Mouse (Mus musculus): Measurements from ENCODE around the gene Ncaph2. TPM values are rescaled to one million over a fixed set of nuclear protein-coding genes. Genes with fewer than 3 reads are reported as not detected.

The Ncaph2 gene
- polyA plus RNA-seq, 1 experiment, result 185 TPM

GRCm38 (mm10) chr15:89350447-89350846 is 5.1 kb upstream of the Ncaph2 start:
- TF ChIP-seq MAX (IDR thresholded peaks at IDR 0.05) (no peak), MYOG (IDR thresholded peaks at IDR 0.05; ENCODE audit: control insufficient read depth, extremely low read depth, insufficient read length) (no peak), CTCF (IDR thresholded peaks at IDR 0.05; ENCODE audit: control insufficient read depth, insufficient read depth, insufficient read length) (no peak), USF1 (IDR thresholded peaks at IDR 0.05; ENCODE audit: low read depth) (no peak), CEBPB (IDR thresholded peaks at IDR 0.05; ENCODE audit: low read depth) (no peak), FOSL1 (IDR thresholded peaks at IDR 0.05; ENCODE audit: insufficient read depth, low read length, poor library complexity, severe bottlenecking) (no peak), MYOD1 (IDR thresholded peaks at IDR 0.05; ENCODE audit: control insufficient read depth, insufficient read length, low read depth) (no peak)
- Histone ChIP-seq H3ac (ENCODE audit: control insufficient read depth, insufficient read length, low read depth) (no peak overlapping the region), H3K36me3 (ENCODE audit: control insufficient read depth, insufficient read depth) (peaks cover 52% of the 10 kb centered on the region), H3K79me2 (ENCODE audit: control insufficient read depth, insufficient read depth) (peaks cover 30% of the 10 kb centered on the region), H3K4me3 (ENCODE audit: insufficient read depth, poor library complexity, severe bottlenecking) (no peak overlapping the region), H3K79me3 (ENCODE audit: low read depth) (peaks cover 15% of the 10 kb centered on the region), H3K27me3 (ENCODE audit: control insufficient read depth, insufficient read depth, insufficient read length) (no peaks in the 10 kb centered on the region)

DNA sequence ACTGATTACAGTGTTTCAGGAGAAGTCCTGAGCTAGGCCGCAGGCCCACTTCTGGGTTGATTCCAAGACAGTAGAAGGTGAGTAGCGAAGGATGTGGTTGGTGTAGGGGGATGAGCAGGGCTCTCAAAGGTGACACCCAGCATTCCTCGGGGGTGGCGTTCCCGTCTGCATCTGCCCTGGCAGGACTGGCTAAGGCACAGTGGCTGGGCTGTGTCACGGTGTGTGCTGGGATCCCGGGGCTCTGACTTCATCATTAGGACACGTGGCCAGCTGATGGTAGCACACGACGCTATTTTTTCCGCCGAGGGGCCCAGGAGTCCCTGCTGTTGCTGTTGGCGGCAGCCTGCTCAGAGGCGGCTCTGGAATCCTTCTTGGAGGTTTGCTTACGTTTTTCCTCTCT is 4.2 kb upstream of the Ncaph2 start:
- Histone ChIP-seq H3K79me3 (ENCODE audit: low read depth) (peaks cover 19% of the 10 kb centered on the region), H3ac (ENCODE audit: control insufficient read depth, insufficient read length, low read depth) (no peak overlapping the region), H3K79me2 (ENCODE audit: control insufficient read depth, insufficient read depth) (peaks cover 38% of the 10 kb centered on the region), H3K36me3 (ENCODE audit: control insufficient read depth, insufficient read depth) (peaks cover 52% of the 10 kb centered on the region), H3K4me3 (ENCODE audit: insufficient read depth, poor library complexity, severe bottlenecking) (no peak overlapping the region), H3K27me3 (ENCODE audit: control insufficient read depth, insufficient read depth, insufficient read length) (no peaks in the 10 kb centered on the region)
- no peak for TF ChIP-seq MYOD1 (IDR thresholded peaks at IDR 0.05; ENCODE audit: control insufficient read depth, insufficient read length, low read depth)
- TF ChIP-seq FOSL1 (IDR thresholded peaks at IDR 0.05; ENCODE audit: insufficient read depth, low read length, poor library complexity, severe bottlenecking), result no peak
- no peak for TF ChIP-seq USF1 (IDR thresholded peaks at IDR 0.05; ENCODE audit: low read depth)
- TF ChIP-seq MYOG (IDR thresholded peaks at IDR 0.05; ENCODE audit: control insufficient read depth, extremely low read depth, insufficient read length), result no peak
- no peak for TF ChIP-seq CEBPB (IDR thresholded peaks at IDR 0.05; ENCODE audit: low read depth)
- no peak for TF ChIP-seq CTCF (IDR thresholded peaks at IDR 0.05; ENCODE audit: control insufficient read depth, insufficient read depth, insufficient read length)
- TF ChIP-seq MAX (IDR thresholded peaks at IDR 0.05), result no peak

GRCm38 (mm10) chr15:89352054-89352453 is 3.5 kb upstream of the Ncaph2 start:
- Histone ChIP-seq H3K4me3 (ENCODE audit: insufficient read depth, poor library complexity, severe bottlenecking) (no peak overlapping the region), H3K79me2 (ENCODE audit: control insufficient read depth, insufficient read depth) (peaks cover 46% of the 10 kb centered on the region), H3K79me3 (ENCODE audit: low read depth) (peaks cover 24% of the 10 kb centered on the region), H3ac (ENCODE audit: control insufficient read depth, insufficient read length, low read depth) (no peak overlapping the region), H3K27me3 (ENCODE audit: control insufficient read depth, insufficient read depth, insufficient read length) (no peaks in the 10 kb centered on the region), H3K36me3 (ENCODE audit: control insufficient read depth, insufficient read depth) (peaks cover 52% of the 10 kb centered on the region)
- TF ChIP-seq USF1 (IDR thresholded peaks at IDR 0.05; ENCODE audit: low read depth) (no peak), MYOD1 (IDR thresholded peaks at IDR 0.05; ENCODE audit: control insufficient read depth, insufficient read length, low read depth) (no peak), MAX (IDR thresholded peaks at IDR 0.05) (no peak), CTCF (IDR thresholded peaks at IDR 0.05; ENCODE audit: control insufficient read depth, insufficient read depth, insufficient read length) (no peak), CEBPB (IDR thresholded peaks at IDR 0.05; ENCODE audit: low read depth) (no peak), MYOG (IDR thresholded peaks at IDR 0.05; ENCODE audit: control insufficient read depth, extremely low read depth, insufficient read length) (no peak), FOSL1 (IDR thresholded peaks at IDR 0.05; ENCODE audit: insufficient read depth, low read length, poor library complexity, severe bottlenecking) (no peak)

DNA sequence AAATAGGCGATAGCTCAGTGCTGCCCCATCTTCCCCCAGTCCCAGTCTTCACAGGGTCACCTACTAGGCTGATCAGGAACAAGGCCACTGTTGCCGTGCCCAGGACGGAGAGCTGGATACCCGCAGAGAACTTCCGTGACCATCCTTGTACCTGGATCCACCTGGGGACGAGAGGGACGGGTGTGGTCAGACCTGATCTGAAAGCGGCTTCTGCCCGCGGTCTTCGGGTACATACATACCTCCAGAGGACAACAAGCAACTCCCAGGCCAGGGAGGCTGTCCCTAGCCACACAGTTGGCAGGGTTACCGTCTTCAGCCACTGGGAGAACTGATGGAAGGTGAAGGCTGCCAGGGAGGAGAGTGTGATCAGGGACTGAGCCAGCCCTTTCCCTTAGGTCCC is 2.7 kb upstream of the Ncaph2 start:
- no peak overlapping the region for H3ac ChIP-seq (ENCODE audit: control insufficient read depth, insufficient read length, low read depth)
- no peaks in the 10 kb centered on the region for H3K27me3 ChIP-seq (ENCODE audit: control insufficient read depth, insufficient read depth, insufficient read length)
- TF ChIP-seq MAX (IDR thresholded peaks at IDR 0.05), result no peak
- no peak for TF ChIP-seq USF1 (IDR thresholded peaks at IDR 0.05; ENCODE audit: low read depth)
- TF ChIP-seq CTCF (IDR thresholded peaks at IDR 0.05; ENCODE audit: control insufficient read depth, insufficient read depth, insufficient read length), result no peak
- no peak for TF ChIP-seq FOSL1 (IDR thresholded peaks at IDR 0.05; ENCODE audit: insufficient read depth, low read length, poor library complexity, severe bottlenecking)
- no peak for TF ChIP-seq MYOD1 (IDR thresholded peaks at IDR 0.05; ENCODE audit: control insufficient read depth, insufficient read length, low read depth)
- no peak for TF ChIP-seq CEBPB (IDR thresholded peaks at IDR 0.05; ENCODE audit: low read depth)
- no peak for TF ChIP-seq MYOG (IDR thresholded peaks at IDR 0.05; ENCODE audit: control insufficient read depth, extremely low read depth, insufficient read length)
- peaks cover 54% of the 10 kb centered on the region for H3K36me3 ChIP-seq (ENCODE audit: control insufficient read depth, insufficient read depth)
- H3K4me3 ChIP-seq (ENCODE audit: insufficient read depth, poor library complexity, severe bottlenecking), result no peak overlapping the region
- peaks cover 53% of the 10 kb centered on the region for H3K79me2 ChIP-seq (ENCODE audit: control insufficient read depth, insufficient read depth)
- H3K79me3 ChIP-seq (ENCODE audit: low read depth), result peaks cover 31% of the 10 kb centered on the region

DNA sequence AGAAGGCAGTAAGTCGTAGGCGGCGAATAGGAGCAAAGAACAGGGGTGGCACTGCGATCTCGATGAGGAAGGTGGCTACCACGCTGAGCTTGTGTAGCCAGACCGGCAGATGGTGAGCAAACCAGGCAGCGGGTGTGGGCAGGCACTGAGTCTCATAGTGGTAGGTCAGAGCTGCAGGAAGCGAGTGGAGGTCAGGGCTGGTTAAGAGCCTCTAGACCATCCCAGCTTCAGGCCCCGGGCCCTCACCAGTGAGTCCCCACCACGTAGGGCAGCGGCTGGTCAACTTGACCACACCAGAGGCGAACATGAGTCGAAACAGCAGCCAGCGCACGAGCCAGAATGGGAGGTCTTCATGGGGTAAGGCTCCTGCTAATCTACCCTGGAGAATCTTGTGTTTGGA is 1.7 kb upstream of the Ncaph2 start:
- H3K79me2 ChIP-seq (ENCODE audit: control insufficient read depth, insufficient read depth), result peaks cover 63% of the 10 kb centered on the region
- H3ac ChIP-seq (ENCODE audit: control insufficient read depth, insufficient read length, low read depth), result peak overlapping the region; percentile 44
- TF ChIP-seq MYOD1 (IDR thresholded peaks at IDR 0.05; ENCODE audit: control insufficient read depth, insufficient read length, low read depth), result no peak
- TF ChIP-seq CTCF (IDR thresholded peaks at IDR 0.05; ENCODE audit: control insufficient read depth, insufficient read depth, insufficient read length), result no peak
- peaks cover 65% of the 10 kb centered on the region for H3K36me3 ChIP-seq (ENCODE audit: control insufficient read depth, insufficient read depth)
- peak overlapping the region; percentile 94 for H3K4me3 ChIP-seq (ENCODE audit: insufficient read depth, poor library complexity, severe bottlenecking)
- peaks cover 42% of the 10 kb centered on the region for H3K79me3 ChIP-seq (ENCODE audit: low read depth)
- H3K27me3 ChIP-seq (ENCODE audit: control insufficient read depth, insufficient read depth, insufficient read length), result no peaks in the 10 kb centered on the region

DNA sequence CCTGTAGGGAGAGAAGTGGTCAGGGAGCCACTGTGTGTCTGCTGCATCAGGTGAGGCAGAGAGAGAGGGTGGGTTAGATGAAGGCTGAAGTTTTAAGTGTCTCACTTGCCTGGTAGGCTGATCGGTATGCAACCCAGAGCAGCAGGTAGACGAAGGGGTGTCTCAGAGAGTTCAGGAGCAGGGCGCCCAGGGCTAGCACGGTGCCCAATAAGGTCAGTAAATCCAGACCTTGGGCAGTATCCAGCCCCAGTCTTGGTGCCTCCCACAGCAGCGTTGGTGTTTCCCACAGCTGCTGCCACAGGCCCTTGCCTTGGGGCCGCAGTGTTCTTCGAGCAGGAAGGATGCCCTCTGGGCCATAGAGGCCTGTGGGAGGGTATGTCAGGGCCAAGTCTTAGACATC is 1.1 kb upstream of the Ncaph2 start:
- peak overlapping the region; percentile 94 for H3K4me3 ChIP-seq (ENCODE audit: insufficient read depth, poor library complexity, severe bottlenecking)
- peaks cover 70% of the 10 kb centered on the region for H3K79me2 ChIP-seq (ENCODE audit: control insufficient read depth, insufficient read depth)
- H3ac ChIP-seq (ENCODE audit: control insufficient read depth, insufficient read length, low read depth), result peak overlapping the region; percentile 87
- H3K36me3 ChIP-seq (ENCODE audit: control insufficient read depth, insufficient read depth), result peaks cover 61% of the 10 kb centered on the region
- H3K27me3 ChIP-seq (ENCODE audit: control insufficient read depth, insufficient read depth, insufficient read length), result no peaks in the 10 kb centered on the region
- TF ChIP-seq CEBPB (IDR thresholded peaks at IDR 0.05; ENCODE audit: low read depth), result no peak
- no peak for TF ChIP-seq MYOG (IDR thresholded peaks at IDR 0.05; ENCODE audit: control insufficient read depth, extremely low read depth, insufficient read length)
- TF ChIP-seq MAX (IDR thresholded peaks at IDR 0.05), result no peak
- no peak for TF ChIP-seq MYOD1 (IDR thresholded peaks at IDR 0.05; ENCODE audit: control insufficient read depth, insufficient read length, low read depth)
- no peak for TF ChIP-seq CTCF (IDR thresholded peaks at IDR 0.05; ENCODE audit: control insufficient read depth, insufficient read depth, insufficient read length)
- TF ChIP-seq FOSL1 (IDR thresholded peaks at IDR 0.05; ENCODE audit: insufficient read depth, low read length, poor library complexity, severe bottlenecking), result no peak
- TF ChIP-seq USF1 (IDR thresholded peaks at IDR 0.05; ENCODE audit: low read depth), result no peak
- H3K79me3 ChIP-seq (ENCODE audit: low read depth), result peaks cover 47% of the 10 kb centered on the region

Data from C2C12 (cell line).